Mouse (Mus musculus) bone marrow macrophage, adult 2 months (primary cell): ENCODE data around the gene Cacng7. TPM values are rescaled to one million over a fixed set of nuclear protein-coding genes. Genes with fewer than 3 reads are reported as not detected.

Experiments used
- H3K27ac ChIP-seq: 2 replicates; pipeline ENCODE4 v1.5.1; 2012; ENCODE audit warnings: low read depth, low read length; ENCODE audit not compliant: insufficient read depth
- H3K4me1 ChIP-seq: 2 replicates; pipeline ENCODE4 v1.6.1; 2012; ENCODE audit warnings: low read length; ENCODE audit not compliant: control insufficient read depth, insufficient read depth
- H3K4me3 ChIP-seq: 2 replicates; pipeline ENCODE4 v1.5.1; 2012; ENCODE audit warnings: mild to moderate bottlenecking, low read length, moderate library complexity; ENCODE audit not compliant: insufficient read depth
- CTCF ChIP-seq: IDR thresholded peaks from 2 replicates; pipeline ENCODE4 v1.5.1; 2012; ENCODE audit warnings: low read depth, mild to moderate bottlenecking, low read length, moderate library complexity
- POLR2A ChIP-seq: IDR thresholded peaks from 2 replicates; pipeline ENCODE4 v1.6.1; 2012; ENCODE audit warnings: mild to moderate bottlenecking, low read depth, low read length, borderline replicate concordance
- polyA plus RNA-seq: library from polyadenylated mRNA; stranded (reverse); fragments of >200 nt; gene quantifications from 2 replicates; pipeline ENCODE4 v1.2.4, GENCODE M21; 2012; ENCODE audit not compliant: missing spikeins, insufficient read depth, insufficient read length

Gene Cacng7
- polyA plus RNA-seq, 1 experiment = not detected

- Histone ChIP-seq H3K4me1 (peaks cover 21% of the 10 kb centered on the region), H3K27ac (no peak overlapping the region), H3K4me3 (peak overlapping the region; percentile 51)
- TF ChIP-seq POLR2A = no peak
- TF ChIP-seq CTCF = peak; percentile 34; the same call in 1 of the 2 replicates
Observed at GRCm38 (mm10) chr7:3302556-3303275, 30.0 kb upstream of the Cacng7 start.

GRCm38 (mm10) chr7:3303276-3303781 lies 29.4 kb upstream of the Cacng7 start:
- peaks cover 15% of the 10 kb centered on the region for H3K4me1 ChIP-seq
- no peak overlapping the region for H3K27ac ChIP-seq
- TF ChIP-seq CTCF = no peak
- TF ChIP-seq POLR2A = no peak
- peak overlapping the region; percentile 52 for H3K4me3 ChIP-seq

GRCm38 (mm10) chr7:3303789-3304188 lies 29.0 kb upstream of the Cacng7 start:
- Histone ChIP-seq H3K4me1 (peaks cover 17% of the 10 kb centered on the region), H3K4me3 (peak overlapping the region; percentile 52), H3K27ac (no peak overlapping the region)
- TF ChIP-seq CTCF (no peak), POLR2A (no peak)

- Histone ChIP-seq H3K4me3 (no peak overlapping the region), H3K4me1 (peaks cover 19% of the 10 kb centered on the region), H3K27ac (no peak overlapping the region)
- TF ChIP-seq CTCF = no peak
- no peak for TF ChIP-seq POLR2A
Observed at GRCm38 (mm10) chr7:3304298-3304697, 28.5 kb upstream of the Cacng7 start.

GRCm38 (mm10) chr7:3306400-3306799 lies 26.4 kb upstream of the Cacng7 start:
- H3K27ac ChIP-seq = no peak overlapping the region
- H3K4me3 ChIP-seq = no peak overlapping the region
- TF ChIP-seq POLR2A (no peak), CTCF (no peak)
- H3K4me1 ChIP-seq = peaks cover 15% of the 10 kb centered on the region

- H3K4me1 ChIP-seq = peaks cover 4% of the 10 kb centered on the region
- TF ChIP-seq CTCF = no peak
- no peak for TF ChIP-seq POLR2A
- H3K27ac ChIP-seq = no peak overlapping the region
- H3K4me3 ChIP-seq = no peak overlapping the region
Observed at GRCm38 (mm10) chr7:3308646-3309045, 24.1 kb upstream of the Cacng7 start.

GRCm38 (mm10) chr7:3310233-3310632 lies 22.5 kb upstream of the Cacng7 start:
- H3K27ac ChIP-seq = no peak overlapping the region
- no peak for TF ChIP-seq POLR2A
- TF ChIP-seq CTCF = no peak
- peaks cover 4% of the 10 kb centered on the region for H3K4me1 ChIP-seq
- H3K4me3 ChIP-seq = no peak overlapping the region

- no peak overlapping the region for H3K27ac ChIP-seq
- H3K4me1 ChIP-seq = peaks cover 4% of the 10 kb centered on the region
- no peak overlapping the region for H3K4me3 ChIP-seq
- TF ChIP-seq POLR2A (no peak), CTCF (no peak)
Observed at GRCm38 (mm10) chr7:3313571-3313970, 19.2 kb upstream of the Cacng7 start.

- Histone ChIP-seq H3K27ac (no peak overlapping the region), H3K4me3 (no peak overlapping the region), H3K4me1 (no peaks in the 10 kb centered on the region)
- TF ChIP-seq POLR2A = no peak
- no peak for TF ChIP-seq CTCF
Observed at GRCm38 (mm10) chr7:3314121-3314520, 18.6 kb upstream of the Cacng7 start.

GRCm38 (mm10) chr7:3317704-3318103 lies 15.1 kb upstream of the Cacng7 start:
- TF ChIP-seq CTCF (no peak), POLR2A (no peak)
- Histone ChIP-seq H3K4me1 (no peaks in the 10 kb centered on the region), H3K27ac (no peak overlapping the region), H3K4me3 (no peak overlapping the region)
